Mouse (Mus musculus) kidney, postnatal 36 days (tissue): ENCODE results near the gene Psph.

Experiments
- DNase-seq, 2 experiments: peaks; one replicate each; pipeline ENCODE4 v3.0.0; 2021 to 2022; ENCODE audit warnings: mixed read lengths in 2 of 2

Gene Psph

GRCm38 (mm10) chr5:129730344-129730743 is 56.9 kb downstream of the Psph start:
- peak; percentile 63 to 66 for DNase-seq

GRCm38 (mm10) chr5:129729286-129729685 is 58.0 kb downstream of the Psph start:
- DNase-seq = no peak

- peak in 1 of 2 experiments; percentile 22 for DNase-seq
These were observed 60.5 kb downstream of the Psph start for GRCm38 (mm10) chr5:129726784-129727183.

- peak in 1 of 2 experiments; percentile 40 for DNase-seq
These were observed 61.4 kb downstream of the Psph start for GRCm38 (mm10) chr5:129725774-129726392.

GRCm38 (mm10) chr5:129724834-129725773 is 62.1 kb downstream of the Psph start, which contains the start of gene Nipsnap2:
Gene Nipsnap2 (plus strand): TSS chr5:129725063.
- peak; percentile 91 to 95 for DNase-seq

GRCm38 (mm10) chr5:129724268-129724667 is 63.0 kb downstream of the Psph start:
- no peak for DNase-seq

- peak in 1 of 2 experiments; percentile 27 for DNase-seq
These were observed 67.1 kb downstream of the Psph start for GRCm38 (mm10) chr5:129720176-129720575.

GRCm38 (mm10) chr5:129717016-129717415 is 70.2 kb downstream of the Psph start:
- no peak for DNase-seq
